Mouse (Mus musculus) limb, embryonic 13.5 days (tissue): Measurements from ENCODE around the gene Uhrf1. TPM values are rescaled to one million over a fixed set of nuclear protein-coding genes. Genes with fewer than 3 reads are reported as not detected.

ENCODE experiments used
- ATAC-seq: fragments of 200-750 bp; cut with Nextera tagmentation; 2 replicates; pipeline ENCODE4 v1.8.0; 2017; ENCODE audit warnings: low read depth, moderate number of reproducible peaks, moderate TSS enrichment; ENCODE audit not compliant: low FRiP score
- H3K27ac ChIP-seq: fragments of 300-500 bp; sonication (generic); 2 replicates; pipeline ENCODE4 v1.5.1; 2015; ENCODE audit warnings: inconsistent platforms, mild to moderate bottlenecking, moderate library complexity
- H3K27me3 ChIP-seq: fragments of 300-500 bp; sonication (generic); 2 replicates; pipeline ENCODE4 v1.6.1; 2015; ENCODE audit warnings: mild to moderate bottlenecking, inconsistent platforms
- H3K36me3 ChIP-seq: fragments of 300-500 bp; sonication (generic); 2 replicates; pipeline ENCODE4 v1.6.1; 2015; ENCODE audit warnings: inconsistent platforms, mild to moderate bottlenecking, moderate library complexity
- H3K4me1 ChIP-seq: fragments of 300-500 bp; sonication (generic); 2 replicates; pipeline ENCODE4 v1.6.1; 2015; ENCODE audit warnings: inconsistent platforms
- H3K4me2 ChIP-seq: fragments of 300-500 bp; sonication (generic); replicated peaks from 2 replicates; pipeline ENCODE4 v1.6.1; 2015; ENCODE audit warnings: inconsistent platforms, mild to moderate bottlenecking, moderate library complexity
- H3K4me3 ChIP-seq: fragments of 300-500 bp; sonication (generic); 2 replicates; pipeline ENCODE4 v1.5.1; 2015; ENCODE audit warnings: moderate library complexity, mild to moderate bottlenecking, inconsistent platforms
- H3K9ac ChIP-seq: fragments of 300-500 bp; sonication (generic); 2 replicates; pipeline ENCODE4 v1.6.1; 2015; ENCODE audit warnings: mild to moderate bottlenecking, inconsistent platforms
- H3K9me3 ChIP-seq: fragments of 300-500 bp; sonication (generic); 2 replicates; pipeline ENCODE4 v1.6.1; 2016; ENCODE audit warnings: inconsistent platforms
- WGBS: fragments of 180-500 bp; shearing (Covaris S2); methylation state at CpG from one replicate; pipeline ENCODE4 v1.1.7; 2015; 5-methylcytosine and 5-hydroxymethylcytosine counted together
- polyA plus RNA-seq: library from polyadenylated mRNA; unstranded; fragments of >200 nt; fragmentation: Nextera tagmentation; extraction: Ambion mirVana; gene quantifications from 2 replicates; pipeline ENCODE4 v1.2.1, GENCODE M21; 2015

The Uhrf1 gene
- polyA plus RNA-seq, 1 experiment from 2014 or later: 146 TPM

DNA sequence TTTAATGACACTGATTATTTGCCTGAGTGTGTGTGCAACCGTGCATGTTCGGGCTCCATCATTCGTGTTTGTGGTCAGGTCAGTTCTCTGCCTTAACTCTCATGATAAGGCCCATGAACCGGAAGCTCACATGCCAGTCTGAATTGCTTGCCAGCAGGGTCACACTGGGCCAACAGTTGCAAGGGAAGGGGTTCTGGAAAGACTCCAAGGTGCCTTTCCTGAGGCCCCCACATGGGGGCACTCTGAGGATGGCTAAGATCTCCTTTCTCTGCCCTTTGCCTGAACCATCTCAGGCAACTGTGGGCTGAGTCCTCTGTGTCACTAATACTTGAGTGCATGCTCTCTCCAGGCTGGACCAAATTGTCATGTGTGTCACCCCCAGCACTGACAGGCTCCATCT, 34.1 kb downstream of the Uhrf1 start:
- Histone ChIP-seq H3K36me3 (peaks cover 10% of the 10 kb centered on the region), H3K4me1 (peaks cover 10% of the 10 kb centered on the region), H3K27ac (no peak overlapping the region), H3K9ac (no peak overlapping the region), H3K27me3 (no peaks in the 10 kb centered on the region), H3K4me3 (no peak overlapping the region), H3K4me2 (no peak overlapping the region), H3K9me3 (no peaks in the 10 kb centered on the region)
- no peak for ATAC-seq
- WGBS: 54% methylated on average over 4 of the region's 4 CpGs

DNA sequence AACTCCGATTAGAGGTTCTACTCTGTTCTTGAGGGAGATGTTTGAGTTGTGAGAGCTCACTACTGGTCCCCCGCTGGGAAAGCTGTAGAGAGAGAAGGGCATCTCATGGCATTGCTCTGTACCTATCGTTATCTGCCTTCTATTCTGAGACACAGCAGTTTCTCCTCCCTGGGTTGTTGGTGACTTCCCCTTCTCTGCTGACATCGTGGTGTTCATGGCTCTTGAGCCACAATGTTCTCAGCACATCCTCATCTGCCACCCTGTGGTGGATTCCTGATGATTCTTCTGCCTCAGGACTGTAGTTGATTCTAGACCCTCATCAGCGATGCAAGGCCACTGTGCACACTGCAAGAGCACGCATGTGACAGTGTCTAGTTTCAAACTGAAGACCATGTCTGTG, 34.7 kb downstream of the Uhrf1 start:
- Histone ChIP-seq H3K9me3 (no peaks in the 10 kb centered on the region), H3K4me2 (no peak overlapping the region), H3K27me3 (no peaks in the 10 kb centered on the region), H3K4me1 (peaks cover 10% of the 10 kb centered on the region), H3K4me3 (no peak overlapping the region), H3K36me3 (peaks cover 10% of the 10 kb centered on the region), H3K27ac (no peak overlapping the region), H3K9ac (no peak overlapping the region)
- 90% methylated on average over 6 of the region's 6 CpGs for WGBS
- no peak for ATAC-seq

DNA sequence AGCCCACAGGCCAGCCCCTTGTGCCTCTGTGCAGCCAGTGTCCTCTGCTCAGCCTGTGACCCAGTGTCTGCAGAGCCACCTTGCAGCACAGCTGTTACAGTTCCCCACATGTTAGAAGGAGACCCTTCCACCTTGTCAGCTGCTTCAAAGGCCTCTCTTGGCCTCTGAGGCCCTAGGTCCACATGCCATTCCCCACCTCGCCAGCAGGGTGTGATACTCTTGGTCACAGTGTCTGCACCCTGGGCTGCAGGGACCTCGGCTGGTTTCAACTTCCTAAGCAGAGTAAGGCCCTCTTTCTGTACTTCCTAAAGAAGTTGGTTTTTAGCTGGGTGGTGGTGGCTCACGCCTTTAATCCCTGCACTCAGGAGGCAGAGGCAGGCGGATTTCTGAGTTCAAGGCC, 35.8 kb downstream of the Uhrf1 start:
- Histone ChIP-seq H3K27ac (no peak overlapping the region), H3K4me3 (no peak overlapping the region), H3K9me3 (no peaks in the 10 kb centered on the region), H3K4me1 (peaks cover 10% of the 10 kb centered on the region), H3K4me2 (no peak overlapping the region), H3K27me3 (no peaks in the 10 kb centered on the region), H3K36me3 (peaks cover 10% of the 10 kb centered on the region), H3K9ac (no peak overlapping the region)
- 51% methylated on average over 4 of the region's 4 CpGs for WGBS
- no peak for ATAC-seq

DNA sequence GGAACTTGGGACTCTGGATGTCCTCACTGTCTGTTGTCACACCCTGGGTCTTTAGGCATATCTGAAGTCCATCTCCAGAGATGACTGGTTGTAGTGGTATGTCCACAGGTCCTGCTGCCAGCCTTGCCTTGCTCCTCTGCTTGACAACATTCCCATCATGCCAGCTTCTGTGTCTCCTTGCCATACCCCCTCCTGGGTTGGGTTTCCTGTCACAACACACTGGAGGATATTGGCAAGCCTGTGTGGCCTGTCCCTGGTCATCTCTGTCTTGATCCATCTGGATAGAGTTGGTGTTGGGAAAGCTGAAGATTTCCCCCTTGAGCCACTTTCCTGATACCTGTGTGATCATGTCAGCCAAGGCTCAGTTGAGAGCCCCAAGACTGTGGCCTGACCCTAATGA, 37.6 kb downstream of the Uhrf1 start:
- H3K4me3 ChIP-seq: no peak overlapping the region
- H3K36me3 ChIP-seq: 0 out of 2 replicates have a peak, but pooled peaks cover 4% of the 10 kb centered on the region
- H3K4me1 ChIP-seq: peaks cover 10% of the 10 kb centered on the region
- no peak overlapping the region for H3K9ac ChIP-seq
- H3K27me3 ChIP-seq: no peaks in the 10 kb centered on the region
- H3K9me3 ChIP-seq: no peaks in the 10 kb centered on the region
- no peak for ATAC-seq
- no peak overlapping the region for H3K4me2 ChIP-seq
- no peak overlapping the region for H3K27ac ChIP-seq

DNA sequence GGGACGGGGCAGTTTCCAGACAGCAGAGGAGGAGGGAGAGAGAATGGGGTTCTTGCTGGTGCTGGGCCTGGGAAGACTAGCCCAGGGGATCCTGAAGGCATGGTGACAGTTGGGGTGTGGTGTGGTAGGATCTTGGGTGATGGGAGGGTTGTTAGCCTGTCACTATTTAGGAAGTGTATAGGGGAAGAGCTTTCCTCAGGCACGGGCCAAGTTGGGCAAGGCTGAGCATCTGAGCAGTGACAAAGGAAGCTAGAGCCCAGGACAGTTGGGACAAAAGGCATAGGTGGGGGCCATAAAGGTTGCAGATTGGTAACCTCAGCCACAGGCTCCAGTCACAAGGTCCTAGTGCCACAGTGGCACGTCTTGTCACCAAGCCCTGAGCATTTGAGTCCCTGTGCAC, 40.3 kb downstream of the Uhrf1 start:
- Histone ChIP-seq H3K4me2 (no peak overlapping the region), H3K9ac (no peak overlapping the region; the same call in 1 of the 2 replicates), H3K4me1 (peaks cover 7% of the 10 kb centered on the region; the same call in 1 of the 2 replicates), H3K27me3 (no peaks in the 10 kb centered on the region), H3K36me3 (0 out of 2 replicates have a peak, but pooled peaks cover 4% of the 10 kb centered on the region), H3K27ac (no peak overlapping the region), H3K4me3 (no peak overlapping the region), H3K9me3 (no peaks in the 10 kb centered on the region)
- ATAC-seq: no peak
- WGBS: 86% methylated on average over 3 of the region's 3 CpGs

DNA sequence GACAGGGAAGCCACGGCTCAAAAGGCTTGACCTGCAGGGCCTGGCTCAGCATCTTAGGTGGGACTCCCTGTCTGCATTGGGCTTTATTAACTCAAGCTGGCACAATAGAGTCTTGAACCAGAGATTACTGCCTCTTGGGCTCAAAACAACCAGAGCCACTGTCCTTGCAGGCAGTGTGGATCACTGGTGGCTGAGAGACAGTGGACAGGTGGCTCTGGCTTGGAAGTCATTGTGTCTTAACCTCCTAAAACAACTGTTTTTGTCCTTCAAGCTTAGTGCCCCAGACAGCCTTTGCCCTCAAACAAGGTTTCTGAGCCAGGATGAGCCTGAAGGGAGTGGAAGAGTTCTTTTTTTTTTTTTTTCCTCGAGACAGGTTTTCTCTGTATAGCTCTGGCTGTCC, 42.2 kb downstream of the Uhrf1 start:
- ATAC-seq: no peak
- Histone ChIP-seq H3K36me3 (0 out of 2 replicates have a peak, but pooled peaks cover 4% of the 10 kb centered on the region), H3K4me3 (no peak overlapping the region), H3K9ac (no peak overlapping the region), H3K27ac (no peak overlapping the region), H3K9me3 (no peaks in the 10 kb centered on the region), H3K4me1 (peaks cover 7% of the 10 kb centered on the region; the same call in 1 of the 2 replicates), H3K4me2 (no peak overlapping the region), H3K27me3 (no peaks in the 10 kb centered on the region)
- WGBS: 66% methylated on average over 2 of the region's 2 CpGs

DNA sequence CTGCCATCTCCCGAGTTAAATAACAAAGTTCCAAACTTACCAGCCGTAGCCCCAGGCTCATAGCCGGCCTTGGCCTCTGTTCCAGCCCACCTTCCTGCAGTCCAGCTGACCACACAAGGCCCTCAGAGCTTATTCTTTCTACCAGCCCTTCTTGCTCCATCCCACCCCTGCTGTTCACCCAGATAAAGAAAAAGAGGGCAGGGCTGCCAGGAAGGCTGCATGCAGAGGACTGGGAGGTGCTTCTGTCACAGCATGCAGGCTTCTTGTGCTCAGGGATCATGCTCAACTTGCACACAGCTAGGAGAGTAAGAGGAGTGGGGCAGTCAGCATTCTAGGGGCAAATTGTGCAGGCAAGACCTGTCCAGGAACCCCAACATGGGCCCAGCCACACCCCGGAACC, 45.0 kb downstream of the Uhrf1 start:
- WGBS: 69% methylated on average over 4 of the region's 4 CpGs
- no peak for ATAC-seq
- no peak overlapping the region for H3K4me3 ChIP-seq

DNA sequence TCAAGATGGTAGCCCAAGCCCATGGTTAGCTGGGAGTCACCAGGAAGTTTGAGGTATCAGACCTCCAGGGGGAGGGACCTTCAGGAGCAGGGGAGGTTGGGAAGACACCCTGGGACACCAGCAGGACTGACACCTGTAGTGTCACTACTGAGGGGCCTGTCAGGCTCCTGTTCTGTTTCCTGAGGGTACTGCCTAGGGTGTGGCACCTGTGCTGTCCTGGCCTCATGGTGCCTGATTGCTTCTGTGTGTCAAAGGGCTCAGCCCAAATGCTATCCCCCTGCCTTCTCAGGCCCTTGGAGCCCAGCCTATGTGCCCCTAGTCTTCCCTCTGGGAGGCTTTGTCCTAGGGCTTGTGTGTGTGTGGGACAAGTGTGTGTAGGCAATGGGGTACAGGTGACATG, 45.5 kb downstream of the Uhrf1 start:
- Histone ChIP-seq H3K27ac (no peak overlapping the region), H3K9me3 (no peaks in the 10 kb centered on the region), H3K4me1 (no peaks in the 10 kb centered on the region), H3K4me3 (no peak overlapping the region), H3K4me2 (no peak overlapping the region), H3K36me3 (peaks cover 21% of the 10 kb centered on the region), H3K27me3 (no peaks in the 10 kb centered on the region), H3K9ac (no peak overlapping the region)
- ATAC-seq: no peak

More for the DNA sequence above, 45.0 kb downstream of the Uhrf1 start:
- H3K9me3 ChIP-seq: no peaks in the 10 kb centered on the region
- no peaks in the 10 kb centered on the region for H3K4me1 ChIP-seq
- H3K9ac ChIP-seq: no peak overlapping the region
- H3K27ac ChIP-seq: no peak overlapping the region
- no peaks in the 10 kb centered on the region for H3K27me3 ChIP-seq
- peaks cover 17% of the 10 kb centered on the region for H3K36me3 ChIP-seq
- H3K4me2 ChIP-seq: no peak overlapping the region

DNA sequence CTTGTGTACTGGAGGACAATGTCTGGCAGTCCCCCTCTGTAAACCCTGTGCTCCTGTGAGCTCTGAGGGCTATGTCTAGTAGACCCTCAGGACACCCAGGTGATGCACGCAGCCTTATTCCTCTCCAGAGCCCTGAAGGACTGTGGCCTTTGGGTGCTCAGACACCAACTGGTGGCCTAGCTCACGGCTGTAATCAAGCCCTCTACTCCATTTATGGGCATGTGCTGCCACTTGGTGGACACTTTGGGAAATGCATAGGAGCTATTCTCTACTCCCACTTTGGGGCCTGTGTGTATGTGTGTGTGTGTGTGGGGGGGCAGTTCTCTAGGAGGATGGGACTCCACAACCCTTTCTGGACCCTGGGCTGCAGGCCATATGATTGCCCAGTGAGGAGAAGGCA, 47.6 kb downstream of the Uhrf1 start:
- Histone ChIP-seq H3K9me3 (no peaks in the 10 kb centered on the region), H3K4me2 (no peak overlapping the region), H3K27me3 (no peaks in the 10 kb centered on the region), H3K9ac (no peak overlapping the region), H3K4me3 (no peak overlapping the region), H3K36me3 (peaks cover 43% of the 10 kb centered on the region), H3K27ac (no peak overlapping the region), H3K4me1 (no peaks in the 10 kb centered on the region)
- WGBS: 39% methylated on average over 2 of the region's 2 CpGs
- peak; percentile 45; the same call in 1 of the 2 replicates for ATAC-seq

DNA sequence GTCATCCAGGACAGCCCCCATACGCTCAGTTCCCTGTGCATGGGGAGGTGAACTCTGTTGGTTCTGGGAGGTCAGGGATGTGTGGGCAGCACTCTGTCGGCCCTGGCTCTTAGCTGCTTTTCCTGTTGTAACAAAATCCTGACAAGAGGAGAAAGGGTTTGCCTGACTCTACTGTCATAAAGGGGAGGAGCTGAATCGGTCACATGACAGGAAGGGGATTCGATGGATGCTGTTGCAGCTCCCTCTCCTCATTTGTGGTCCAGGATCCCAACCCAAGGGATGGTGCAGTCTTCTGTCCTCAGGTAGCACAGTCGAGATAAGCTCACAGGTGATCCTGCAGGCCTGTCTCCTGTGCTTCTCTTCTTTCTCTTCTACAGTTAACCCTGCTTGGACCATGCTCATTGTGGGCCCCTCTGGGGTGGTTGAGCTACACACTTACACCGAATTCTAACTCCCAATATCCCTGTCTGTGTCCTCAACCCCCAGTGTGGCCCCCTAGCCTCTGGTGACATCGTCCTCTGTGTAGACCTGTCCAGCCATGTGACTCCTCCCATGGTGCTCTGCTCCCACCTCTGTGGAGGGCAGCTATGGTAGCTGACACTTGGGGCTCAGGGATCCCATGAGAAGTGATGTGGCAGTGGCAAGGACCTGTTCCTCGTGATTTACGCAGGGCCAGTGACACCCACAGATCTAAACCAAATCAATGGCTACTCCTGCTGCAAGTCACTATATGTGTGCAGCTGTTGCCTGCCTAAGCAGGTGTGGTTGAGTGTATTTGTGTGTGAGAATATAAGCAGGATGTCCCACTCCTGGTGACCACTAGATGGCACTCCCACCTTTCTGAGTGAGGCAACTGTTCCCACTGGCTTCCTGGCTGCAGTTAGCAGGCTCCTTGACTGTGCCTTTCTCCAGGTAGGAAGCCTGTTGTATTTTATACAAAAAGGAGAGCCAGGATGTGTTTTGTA, 54.1 kb downstream of the Uhrf1 start:
- peaks cover 90% of the 10 kb centered on the region for H3K36me3 ChIP-seq
- no peaks in the 10 kb centered on the region for H3K9me3 ChIP-seq
- no peak overlapping the region for H3K9ac ChIP-seq
- no peak overlapping the region for H3K4me2 ChIP-seq
- H3K27ac ChIP-seq: no peak overlapping the region
- no peaks in the 10 kb centered on the region for H3K4me1 ChIP-seq
- no peak overlapping the region for H3K4me3 ChIP-seq
- ATAC-seq: peak; percentile 67; the same call in 1 of the 2 replicates
- 67% methylated on average over 9 of the region's 9 CpGs for WGBS
- H3K27me3 ChIP-seq: no peaks in the 10 kb centered on the region

DNA sequence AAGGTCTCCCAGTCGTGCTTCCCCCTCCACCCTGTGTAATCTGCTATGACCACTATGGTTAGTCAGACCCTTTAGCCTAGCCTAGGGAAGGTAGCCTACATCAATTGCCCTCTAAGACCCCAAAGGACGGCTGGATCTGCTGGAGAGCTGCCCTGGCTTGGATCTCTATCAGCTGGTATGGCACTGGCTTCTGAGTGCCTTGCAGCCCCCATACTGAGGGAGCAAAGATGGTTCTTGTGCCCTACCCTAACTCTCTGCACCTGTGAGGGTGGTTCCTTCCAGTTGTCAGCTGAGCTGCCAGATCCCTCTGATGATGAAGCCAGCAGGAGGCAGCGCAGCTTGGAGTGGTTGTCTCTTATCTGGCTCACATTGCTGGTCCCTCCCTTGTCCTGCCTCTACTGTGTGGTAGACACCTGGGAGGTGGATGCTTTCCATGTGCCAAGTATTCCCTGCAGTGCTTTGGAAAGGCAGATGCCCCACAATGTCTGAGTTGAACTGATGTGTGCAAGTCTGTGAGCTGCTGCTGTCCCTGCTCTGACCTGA, 56.1 kb downstream of the Uhrf1 start:
- 91% methylated on average over 3 of the region's 3 CpGs for WGBS
- H3K9ac ChIP-seq: no peak overlapping the region

DNA sequence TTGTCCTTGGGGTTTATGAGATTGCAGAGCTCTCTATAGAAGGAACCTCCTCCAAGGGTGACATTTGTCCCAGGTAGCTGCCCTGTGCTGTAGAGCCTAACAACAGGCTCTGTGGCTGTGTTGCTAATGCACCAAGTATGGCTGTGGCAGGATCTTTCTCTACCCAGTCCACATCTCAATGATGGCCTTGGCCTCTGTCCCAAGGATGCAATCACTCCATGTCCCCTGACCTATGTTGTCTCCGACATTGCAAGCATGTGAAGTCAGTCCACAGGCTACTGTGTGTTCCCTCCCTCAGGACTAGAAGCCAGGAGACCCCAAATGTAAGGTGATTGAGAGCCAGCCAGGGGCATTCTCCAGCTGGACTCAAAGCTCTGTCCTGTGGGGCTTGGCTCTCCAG, 56.7 kb downstream of the Uhrf1 start:
- Histone ChIP-seq H3K9me3 (no peaks in the 10 kb centered on the region), H3K27me3 (no peaks in the 10 kb centered on the region), H3K27ac (no peak overlapping the region), H3K4me3 (no peak overlapping the region), H3K36me3 (peaks cover 85% of the 10 kb centered on the region), H3K4me1 (no peaks in the 10 kb centered on the region), H3K4me2 (no peak overlapping the region), H3K9ac (0 out of 2 replicates have a peak overlapping the region, but pooled peaks have one; percentile 1)
- no peak for ATAC-seq
- 79% methylated on average over 1 of the region's 1 CpGs for WGBS

More for the DNA sequence above, 56.1 kb downstream of the Uhrf1 start:
- no peaks in the 10 kb centered on the region for H3K9me3 ChIP-seq
- H3K4me2 ChIP-seq: no peak overlapping the region
- no peak overlapping the region for H3K4me3 ChIP-seq
- peaks cover 90% of the 10 kb centered on the region for H3K36me3 ChIP-seq
- no peaks in the 10 kb centered on the region for H3K27me3 ChIP-seq
- no peaks in the 10 kb centered on the region for H3K4me1 ChIP-seq
- no peak for ATAC-seq
- no peak overlapping the region for H3K27ac ChIP-seq
